Mouse (Mus musculus): Measurements from ENCODE around the gene Bcar3.

GRCm38 (mm10) chr3:122419610-122420409 lies 125.9 kb downstream of the Bcar3 start:
- TF ChIP-seq POLR2A (IDR thresholded peaks at IDR 0.05; ENCODE audit: borderline replicate concordance, low read depth, low read length) (no peak), CTCF (IDR thresholded peaks at IDR 0.05; ENCODE audit: low read depth, low read length) (no peak)

Data from bone marrow macrophage, adult 2 months (primary cell).